Mouse (Mus musculus) bone marrow, adult 2 months (tissue): ENCODE results near the gene Foxs1.

Experiments used
- CTCF ChIP-seq: fragments of 200-500 bp; IDR thresholded peaks from 2 replicates; pipeline ENCODE4 v1.5.1; 2011; ENCODE audit warnings: low read length, control low read depth; ENCODE audit not compliant: control insufficient read depth, insufficient read depth
- POLR2A ChIP-seq: fragments of 200-500 bp; IDR thresholded peaks from 2 replicates; pipeline ENCODE4 v1.6.1; 2011; ENCODE audit warnings: low read depth, mild to moderate bottlenecking, control low read depth, low read length, borderline replicate concordance; ENCODE audit not compliant: control insufficient read depth

DNA sequence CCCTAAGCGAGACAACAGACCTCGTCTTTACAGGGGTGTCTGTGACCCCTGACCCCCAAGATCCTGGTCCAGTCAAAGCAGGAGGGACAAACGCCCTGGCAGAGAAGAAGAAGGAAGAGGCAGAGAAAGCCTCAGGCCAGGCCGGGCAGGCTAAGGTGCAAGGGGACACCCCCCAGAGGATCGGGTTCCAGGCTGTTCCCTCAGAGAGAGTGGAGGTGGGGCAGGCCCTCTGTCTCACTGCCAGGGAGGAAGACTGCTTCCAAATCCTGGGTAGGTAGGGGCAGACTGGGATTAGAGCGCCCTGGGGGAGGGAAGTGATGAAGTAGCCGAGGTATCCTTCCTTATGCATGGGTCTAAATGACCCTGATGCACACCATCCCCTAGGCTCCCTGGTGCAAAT, 19.5 kb downstream of the Foxs1 start:
- TF ChIP-seq CTCF (no peak), POLR2A (no peak)
